Mouse (Mus musculus) embryonic fibroblast, embryonic 13.5 days (primary cell): ENCODE measurements at regions not wholly inside any gene's neighbourhood (a gene's known extent, or its start where the extent isn't known, plus 50 kb on each side); places are given as distances from the start of the nearest gene placed in this dataset.

Source experiments
- H3K27ac ChIP-seq: 2 replicates; pipeline ENCODE4 v1.5.1; 2012; ENCODE audit warnings: low read length, control low read depth, inconsistent platforms; ENCODE audit not compliant: insufficient read depth
- H3K4me1 ChIP-seq: 2 replicates; pipeline ENCODE4 v1.6.1; 2011; ENCODE audit warnings: low read length; ENCODE audit not compliant: control insufficient read depth, insufficient read depth
- H3K4me3 ChIP-seq: 2 replicates; pipeline ENCODE4 v1.5.1; 2011; ENCODE audit warnings: mild to moderate bottlenecking, control low read depth, low read length; ENCODE audit not compliant: insufficient read depth
- CTCF ChIP-seq: IDR thresholded peaks from 2 replicates; pipeline ENCODE4 v1.5.1; 2011; ENCODE audit warnings: mild to moderate bottlenecking, control low read depth, low read length, moderate library complexity, borderline replicate concordance; ENCODE audit not compliant: insufficient read depth
- POLR2A ChIP-seq: IDR thresholded peaks from 2 replicates; pipeline ENCODE4 v1.6.1; 2011; ENCODE audit warnings: low read depth, mild to moderate bottlenecking, control low read depth, low read length, moderate library complexity

GRCm38 (mm10) chr2:9697591-9698345 lies 183.3 kb upstream of the 4930412O13Rik start:
- TF ChIP-seq CTCF (no peak), POLR2A (no peak)
- Histone ChIP-seq H3K4me1 (no peaks in the 10 kb centered on the region), H3K4me3 (no peak overlapping the region), H3K27ac (no peak overlapping the region)

- Histone ChIP-seq H3K4me1 (no peaks in the 10 kb centered on the region), H3K27ac (no peak overlapping the region), H3K4me3 (no peak overlapping the region)
- TF ChIP-seq POLR2A (no peak), CTCF (no peak)
These were observed 176.8 kb upstream of the 4930412O13Rik start for GRCm38 (mm10) chr2:9704266-9704665.

DNA sequence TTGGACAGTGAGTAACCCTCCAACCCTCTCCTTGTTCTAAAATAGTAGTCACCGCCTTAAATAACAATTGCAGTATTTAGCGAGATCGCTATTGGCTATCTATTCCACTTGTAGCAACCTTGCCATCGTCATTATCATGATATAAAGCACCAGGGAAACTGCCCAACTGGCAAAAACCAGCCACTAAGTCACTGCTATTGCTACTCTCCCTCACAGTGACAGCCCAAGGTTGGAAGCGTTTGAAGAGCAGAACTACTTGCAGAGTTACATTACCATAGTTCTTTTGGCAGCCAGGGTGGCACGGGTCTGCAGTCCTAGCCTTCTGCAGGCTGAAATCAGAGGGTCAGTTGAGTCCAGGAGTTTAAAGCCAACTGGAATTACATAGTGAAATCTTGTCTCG lies 171.6 kb upstream of the 4930412O13Rik start:
- Histone ChIP-seq H3K27ac (no peak overlapping the region), H3K4me1 (no peaks in the 10 kb centered on the region), H3K4me3 (no peak overlapping the region)
- no peak for TF ChIP-seq CTCF
- no peak for TF ChIP-seq POLR2A

GRCm38 (mm10) chr2:9717904-9718303 lies 163.1 kb upstream of the 4930412O13Rik start:
- Histone ChIP-seq H3K27ac (no peak overlapping the region), H3K4me1 (no peaks in the 10 kb centered on the region), H3K4me3 (no peak overlapping the region)
- TF ChIP-seq POLR2A = no peak
- no peak for TF ChIP-seq CTCF

- Histone ChIP-seq H3K4me3 (no peak overlapping the region), H3K27ac (no peak overlapping the region)
- no peak for TF ChIP-seq POLR2A
- TF ChIP-seq CTCF = no peak
These were observed 147.8 kb upstream of the 4930412O13Rik start for GRCm38 (mm10) chr2:9733243-9733642.

DNA sequence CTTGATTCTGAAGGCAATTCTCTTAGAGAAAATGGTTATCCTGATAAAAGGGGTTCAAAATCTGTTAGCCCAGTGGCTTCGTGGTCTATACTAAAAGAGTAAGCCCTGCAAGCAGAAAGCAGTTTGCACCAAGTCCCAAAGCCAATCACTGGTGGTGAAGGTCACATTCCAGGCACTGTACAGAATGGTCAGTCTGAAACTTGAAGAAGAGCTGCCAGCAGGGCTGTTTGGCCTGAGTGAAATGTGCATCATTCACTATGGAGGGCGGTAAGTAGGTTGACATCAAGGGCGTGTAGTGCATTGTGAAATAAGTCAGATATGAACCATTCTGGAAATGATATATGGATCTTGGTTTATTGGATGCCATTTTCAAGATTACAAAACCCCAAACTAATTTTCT lies 136.9 kb upstream of the 4930412O13Rik start:
- no peak overlapping the region for H3K4me3 ChIP-seq
- TF ChIP-seq CTCF = no peak
- no peak for TF ChIP-seq POLR2A
- no peaks in the 10 kb centered on the region for H3K4me1 ChIP-seq
- no peak overlapping the region for H3K27ac ChIP-seq

More at GRCm38 (mm10) chr2:9733243-9733642, 147.8 kb upstream of the 4930412O13Rik start:
- no peaks in the 10 kb centered on the region for H3K4me1 ChIP-seq

DNA sequence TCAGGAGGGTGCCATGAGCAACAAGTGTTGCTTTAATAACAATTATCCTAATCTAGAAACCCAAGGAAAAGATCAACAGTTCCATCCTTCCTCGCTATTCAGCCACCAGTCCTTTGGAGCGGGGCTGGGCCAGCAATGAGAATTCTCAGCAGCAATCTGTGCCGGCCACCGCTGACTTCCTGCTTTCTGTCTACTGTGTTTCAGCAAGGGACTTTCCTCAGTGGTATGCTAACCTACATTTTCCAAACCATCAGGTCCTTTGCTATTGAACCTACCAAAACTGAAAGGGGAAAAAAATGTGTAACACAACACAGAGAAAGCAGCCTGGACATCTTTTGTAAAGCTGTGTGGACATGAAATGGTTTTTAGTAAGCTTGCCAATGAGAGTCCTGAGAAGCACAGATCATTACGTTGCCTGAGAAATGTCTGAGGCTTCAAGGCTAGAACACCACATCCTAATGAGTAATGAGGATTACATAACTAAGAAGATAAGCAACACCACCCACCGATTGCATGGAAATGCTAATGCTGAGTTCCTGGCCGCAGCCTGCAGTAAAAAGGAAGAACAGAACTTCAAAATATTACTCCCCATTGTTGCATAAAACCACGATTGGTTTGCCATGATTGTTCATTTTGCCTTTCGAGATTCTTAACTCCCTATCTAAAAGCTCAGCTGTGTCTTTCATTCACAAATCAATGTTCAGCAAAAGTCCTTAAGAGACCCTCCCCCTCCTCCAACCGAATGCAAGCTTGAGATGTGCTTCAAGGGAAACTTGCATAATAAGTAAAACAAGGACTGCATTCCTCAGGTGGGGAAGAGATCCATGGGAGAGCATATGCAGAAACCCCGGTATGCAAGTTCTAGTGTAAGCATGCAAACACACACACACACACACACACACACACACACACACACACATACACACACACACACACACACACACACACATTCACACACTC lies 130.9 kb upstream of the 4930412O13Rik start:
- Histone ChIP-seq H3K4me3 (no peak overlapping the region), H3K27ac (no peak overlapping the region), H3K4me1 (no peaks in the 10 kb centered on the region)
- TF ChIP-seq CTCF (no peak), POLR2A (no peak)

DNA sequence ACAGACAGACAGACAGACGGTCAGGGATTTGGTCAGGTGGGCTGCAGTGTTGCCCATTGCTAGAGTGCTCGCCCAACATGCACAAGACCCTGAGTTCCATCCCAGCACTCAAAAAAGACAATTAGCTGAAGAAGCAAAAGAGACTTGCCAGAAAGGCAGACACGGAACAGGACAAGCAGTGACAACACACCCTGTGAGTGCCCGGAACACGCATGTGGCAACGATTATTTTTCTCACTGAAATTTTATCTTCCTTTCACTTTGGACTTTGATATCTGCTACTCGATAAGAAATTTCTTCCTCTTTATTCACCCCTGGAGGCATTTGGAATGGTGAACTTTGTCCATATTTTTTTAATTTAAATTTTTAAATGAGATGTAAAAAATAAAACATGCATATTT lies 127.4 kb upstream of the 4930412O13Rik start:
- no peak overlapping the region for H3K27ac ChIP-seq
- no peak overlapping the region for H3K4me3 ChIP-seq
- no peaks in the 10 kb centered on the region for H3K4me1 ChIP-seq
- TF ChIP-seq POLR2A = no peak

GRCm38 (mm10) chr2:9754153-9754552 lies 126.9 kb upstream of the 4930412O13Rik start:
- no peak overlapping the region for H3K4me3 ChIP-seq
- no peaks in the 10 kb centered on the region for H3K4me1 ChIP-seq
- no peak for TF ChIP-seq CTCF
- TF ChIP-seq POLR2A = no peak
- H3K27ac ChIP-seq = no peak overlapping the region

DNA sequence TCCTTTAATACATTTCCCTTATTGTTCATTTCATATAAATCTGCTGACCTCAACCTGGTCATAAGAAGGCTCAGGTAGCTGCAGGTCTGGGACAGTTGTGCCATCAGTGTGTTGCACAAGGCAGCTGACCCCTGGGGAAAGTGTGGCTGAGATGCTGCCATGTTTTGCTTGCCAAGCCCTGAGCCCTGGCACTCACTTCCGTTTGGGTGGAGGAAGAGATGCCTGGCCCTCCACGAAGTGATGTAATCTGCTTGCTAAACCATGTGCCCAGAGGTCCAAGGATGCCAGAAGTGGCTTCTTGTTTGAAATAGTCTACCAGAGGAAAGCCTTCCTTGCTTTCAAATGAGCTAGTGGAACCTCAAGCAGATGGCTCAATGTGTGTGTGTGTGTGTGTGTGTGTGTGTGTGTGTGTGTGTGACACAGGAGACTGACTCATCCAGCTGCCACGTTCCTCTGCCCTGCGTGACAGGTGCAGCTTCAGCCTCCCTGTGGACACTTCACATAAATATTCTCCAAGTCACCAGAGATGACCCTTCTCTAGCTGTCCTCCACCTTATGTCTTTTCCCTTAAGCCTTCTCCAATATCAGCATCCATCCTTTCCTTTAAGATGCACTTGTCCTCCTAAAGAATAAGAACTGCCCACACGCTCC lies 123.2 kb upstream of the 4930412O13Rik start:
- no peak for TF ChIP-seq CTCF
- no peak for TF ChIP-seq POLR2A
- Histone ChIP-seq H3K27ac (no peak overlapping the region), H3K4me3 (no peak overlapping the region), H3K4me1 (no peaks in the 10 kb centered on the region)
